Mouse (Mus musculus): ENCODE results near the gene Sri.
"Not testable (repeated sequence)": the region's sequence is repeated elsewhere in the genome, so short reads cannot be mapped to it uniquely, and the experiment has no call there.

The Sri gene

DNA sequence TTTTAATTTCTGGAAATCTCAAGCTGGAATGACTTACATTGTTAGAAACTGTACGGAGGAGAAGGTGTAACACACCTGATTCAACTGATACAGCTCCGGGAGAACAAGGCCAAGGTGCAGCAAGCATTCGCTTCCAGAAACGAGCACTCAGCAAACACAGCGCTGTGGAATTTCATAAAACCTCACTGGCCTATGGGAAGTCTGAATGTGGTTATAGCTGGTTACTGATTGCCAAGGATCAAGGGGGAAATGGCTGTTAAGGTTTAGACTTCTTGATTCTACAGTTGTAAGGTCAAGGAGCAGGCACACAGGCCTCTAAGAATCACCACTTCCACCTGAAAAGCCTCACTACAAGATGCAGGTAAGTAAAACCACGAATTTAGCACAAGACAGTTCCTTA lies at the start of gene Sri:
TSS of gene Sri (plus strand) at position 224 of the 400 bp plus-strand sequence.
- no peak for DNase-seq (ENCODE audit: low spot score in 2 of 2)

DNA sequence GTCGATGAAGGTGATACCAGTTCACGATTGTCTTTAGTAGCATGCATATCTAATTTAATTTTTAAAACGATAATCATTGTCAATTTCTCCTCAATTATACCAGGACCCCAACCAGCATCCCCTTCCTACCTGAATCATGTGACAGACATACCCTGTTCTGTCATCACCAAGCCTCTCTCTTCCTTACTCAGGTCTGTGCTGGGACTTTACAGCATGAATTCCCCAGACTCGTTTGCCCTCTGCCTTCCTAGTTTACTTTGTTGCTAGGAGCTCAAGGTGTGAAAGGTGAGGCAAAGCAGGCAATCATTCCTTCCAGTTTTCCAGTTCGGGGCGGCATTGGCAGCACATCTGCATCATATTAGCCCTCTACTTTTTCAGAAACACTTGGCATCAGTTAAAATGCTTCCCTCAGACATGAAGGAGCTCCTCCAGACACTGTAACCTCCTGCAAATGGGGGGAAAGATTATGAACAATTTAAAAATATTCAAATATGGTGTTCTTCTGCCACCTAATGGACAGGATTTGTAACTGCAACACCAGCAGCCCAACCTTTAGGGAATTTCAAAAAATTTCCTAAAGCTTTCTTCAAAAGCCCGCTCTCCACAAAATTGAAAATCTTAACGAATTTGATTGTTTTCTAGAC lies 49.4 kb upstream of the Sri start:
- no peak for DNase-seq (ENCODE audit: low spot score in 2 of 2)

DNA sequence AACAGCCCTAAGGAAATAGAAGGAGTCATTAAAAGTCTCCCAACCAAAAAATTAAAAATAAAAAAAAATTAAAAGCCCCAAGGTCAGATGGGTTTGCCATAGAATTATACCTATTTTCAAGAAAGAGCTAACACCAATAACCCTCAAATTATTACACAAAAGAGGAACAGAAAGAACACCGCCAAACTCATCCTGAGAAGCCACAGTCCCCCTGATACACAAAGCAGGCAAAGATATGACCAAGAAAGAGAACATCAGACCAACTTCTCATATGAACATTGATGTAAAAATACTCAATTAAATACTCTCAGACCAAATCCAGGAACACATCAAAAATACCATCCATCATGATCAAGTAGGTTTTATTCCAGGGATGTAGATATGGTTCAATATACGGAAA lies 48.8 kb upstream of the Sri start:
- DNase-seq (ENCODE audit: low spot score in 2 of 2), result no peak

DNA sequence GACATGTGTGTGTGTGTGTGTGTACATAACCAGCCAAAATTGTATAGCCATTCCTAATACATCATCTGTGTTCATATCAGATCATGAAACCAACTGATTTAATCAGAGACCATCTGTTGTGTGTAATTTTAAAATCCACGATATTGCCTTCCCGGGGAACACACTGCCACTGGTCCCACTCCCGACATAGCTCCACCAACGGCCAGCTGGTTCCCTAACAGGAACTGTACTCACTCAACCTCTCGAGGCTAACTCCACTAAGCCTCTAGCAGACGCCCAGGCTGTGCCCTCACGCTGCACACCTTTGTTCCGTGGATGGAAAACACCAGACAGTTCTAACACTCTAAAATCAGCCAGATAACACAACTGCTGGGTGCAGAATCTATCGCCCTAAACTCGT lies 45.4 kb upstream of the Sri start:
- DNase-seq (ENCODE audit: low spot score in 2 of 2), result no peak

DNA sequence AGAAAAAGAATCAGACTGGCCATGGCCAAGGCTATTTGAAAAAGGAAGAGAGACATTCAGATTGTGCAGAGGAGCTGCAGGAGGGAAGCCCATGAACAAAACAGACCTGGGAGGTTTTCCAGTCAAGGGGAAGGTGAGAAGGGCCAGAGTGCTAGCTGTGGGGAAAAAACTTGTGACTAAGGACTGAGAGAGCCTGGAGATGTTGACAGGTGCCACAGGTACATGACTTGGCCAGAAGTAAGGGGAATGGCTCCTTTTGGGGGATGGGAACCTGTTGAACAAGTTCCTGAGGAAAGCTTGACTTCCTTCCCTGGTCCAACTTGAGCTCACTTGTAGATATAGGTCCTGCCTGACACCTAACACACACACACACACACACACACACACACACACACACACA lies 43.1 kb upstream of the Sri start:
- DNase-seq (ENCODE audit: low spot score in 2 of 2), result no peak

DNA sequence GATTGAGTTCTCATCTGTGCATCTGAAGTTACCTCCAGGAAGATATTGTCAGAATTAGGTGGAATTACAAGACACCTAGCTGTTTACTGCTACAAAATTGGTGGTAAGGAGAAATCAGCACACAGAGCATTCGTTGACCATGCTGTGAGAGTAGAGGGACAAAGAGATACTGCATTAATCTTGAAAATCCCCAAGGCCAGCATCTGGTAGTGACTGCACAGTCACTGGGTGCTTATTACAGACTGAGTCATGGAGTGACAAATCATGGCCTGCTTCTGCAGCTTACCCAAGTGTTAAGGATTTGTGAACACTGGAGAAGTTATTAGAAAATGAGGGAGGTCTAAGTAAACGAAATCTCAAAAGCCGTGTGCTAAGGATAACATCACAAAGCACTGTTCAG lies 32.6 kb upstream of the Sri start:
- no peak for DNase-seq (ENCODE audit: low spot score in 2 of 2)

DNA sequence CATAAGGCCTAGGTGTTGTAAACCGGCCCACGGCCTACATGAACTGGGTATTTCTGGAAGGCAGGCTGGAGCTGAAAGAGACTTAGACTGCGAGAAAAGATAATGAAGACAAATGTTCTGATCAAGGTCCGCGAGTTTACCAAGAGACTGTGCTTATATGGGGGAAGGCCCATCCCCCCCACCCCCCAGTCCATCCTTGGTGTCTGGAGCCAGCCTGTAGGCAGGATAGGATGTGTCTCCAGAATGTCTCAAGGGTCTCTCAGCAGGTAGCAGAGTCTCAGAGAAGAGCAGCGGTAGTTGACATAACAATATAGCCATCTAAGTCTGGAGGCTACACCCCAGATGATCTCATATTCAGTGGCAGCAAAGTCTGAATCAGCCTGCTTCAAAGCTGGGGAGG lies 11.3 kb upstream of the Sri start:
- not testable (repeated sequence) for DNase-seq (ENCODE audit: low spot score in 2 of 2)

DNA sequence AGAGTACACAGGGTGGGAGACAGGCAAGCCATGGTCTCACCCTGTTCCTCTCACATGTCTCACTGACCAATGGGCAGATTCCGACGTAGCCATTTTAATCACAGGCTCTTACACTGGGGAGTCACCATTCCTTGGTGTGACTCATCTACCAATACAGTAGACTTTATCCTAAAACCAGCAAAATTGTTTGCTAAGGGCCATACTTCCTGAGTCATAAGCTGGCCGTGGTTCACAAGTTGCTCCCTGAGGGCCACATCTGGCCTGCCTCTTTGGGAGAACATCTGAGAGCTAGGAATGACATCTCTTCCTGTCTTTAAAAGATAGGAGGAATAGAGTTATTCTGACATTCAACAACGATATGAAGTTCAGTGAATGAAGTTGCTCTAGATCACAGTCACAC lies 7.9 kb downstream of the Sri start:
- DNase-seq (ENCODE audit: low spot score in 2 of 2), result no peak

DNA sequence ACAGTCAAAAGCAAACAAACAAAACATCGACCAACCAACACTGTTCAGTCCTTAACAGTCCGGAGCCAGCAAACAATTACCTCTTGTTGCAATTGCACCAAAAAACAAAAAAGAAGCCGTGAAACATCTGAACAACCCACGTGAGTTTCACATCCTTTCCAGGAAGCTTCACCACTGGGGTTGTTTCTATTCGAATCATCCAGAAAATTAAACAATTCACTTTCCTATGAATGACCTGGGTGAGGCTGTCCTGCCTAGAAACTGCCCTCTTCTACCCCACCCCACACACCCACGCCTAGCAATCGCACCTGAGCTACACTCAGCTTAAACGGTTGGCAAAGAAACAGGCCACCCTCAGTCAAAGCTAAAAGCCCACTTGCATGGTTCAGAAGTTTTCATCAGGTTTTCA lies 9.8 kb downstream of the Sri start:
- no peak for DNase-seq (ENCODE audit: low spot score in 2 of 2)

DNA sequence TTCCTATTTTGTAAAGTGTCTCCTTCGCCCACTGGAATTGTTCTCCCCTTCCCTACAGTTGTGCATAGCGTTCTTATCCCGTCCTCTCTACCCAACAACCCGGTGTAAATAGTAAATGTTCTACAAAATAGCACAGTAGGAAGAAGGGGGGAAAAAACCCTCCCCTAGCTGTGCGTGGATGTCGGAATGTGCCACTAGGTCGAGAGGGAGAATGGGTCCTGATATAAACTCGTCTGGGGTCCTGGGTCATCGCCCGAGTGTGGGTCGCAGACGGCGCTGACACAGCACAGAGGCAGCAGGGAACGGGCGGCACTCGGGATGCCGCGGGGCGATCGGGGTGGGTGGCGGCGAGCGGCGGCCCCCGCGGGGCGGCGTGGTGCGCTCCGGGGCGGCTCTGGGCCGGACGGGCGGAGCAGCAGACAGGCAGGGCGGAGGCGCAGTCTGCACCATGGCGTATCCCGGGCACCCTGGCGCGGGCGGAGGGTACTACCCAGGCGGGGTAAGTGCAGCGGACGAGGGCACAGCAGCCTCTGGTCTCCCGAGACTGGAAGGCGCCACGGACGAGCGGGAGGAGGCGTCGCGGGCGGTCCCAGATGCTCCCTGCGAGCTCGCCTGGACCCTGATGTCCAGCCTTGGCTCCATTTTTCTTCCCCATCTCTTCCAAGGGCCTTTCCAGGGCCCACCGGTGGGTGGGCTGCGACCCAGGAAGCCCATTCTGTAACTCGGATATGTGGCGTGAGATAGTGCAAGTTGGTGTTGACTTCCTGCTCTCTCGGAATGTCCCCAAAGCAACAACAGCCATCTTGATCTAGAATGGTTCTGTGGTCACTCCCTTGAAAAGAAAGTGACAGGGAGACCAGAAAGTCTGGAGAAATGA lies 10.5 kb downstream of the Sri start:
- peak; percentile 82 to 84 for DNase-seq (ENCODE audit: low spot score in 2 of 2)

DNA sequence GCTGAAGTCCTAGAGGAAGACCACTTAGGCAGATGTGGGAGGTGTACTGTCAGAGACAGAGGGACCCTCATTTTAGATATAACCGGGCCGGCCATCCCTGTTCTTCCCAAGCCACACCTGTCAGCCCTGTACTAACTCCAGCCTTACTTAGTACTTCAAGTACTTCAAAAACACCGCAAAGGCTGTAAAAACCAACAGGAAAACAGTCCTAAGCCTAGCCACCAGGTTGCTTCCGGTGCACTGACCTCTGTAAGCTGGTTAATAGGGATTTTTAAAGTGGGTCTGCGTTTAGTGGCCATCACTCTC lies 11.1 kb downstream of the Sri start:
- DNase-seq (ENCODE audit: low spot score in 2 of 2), result peak in 1 of 2 experiments; percentile 6

DNA sequence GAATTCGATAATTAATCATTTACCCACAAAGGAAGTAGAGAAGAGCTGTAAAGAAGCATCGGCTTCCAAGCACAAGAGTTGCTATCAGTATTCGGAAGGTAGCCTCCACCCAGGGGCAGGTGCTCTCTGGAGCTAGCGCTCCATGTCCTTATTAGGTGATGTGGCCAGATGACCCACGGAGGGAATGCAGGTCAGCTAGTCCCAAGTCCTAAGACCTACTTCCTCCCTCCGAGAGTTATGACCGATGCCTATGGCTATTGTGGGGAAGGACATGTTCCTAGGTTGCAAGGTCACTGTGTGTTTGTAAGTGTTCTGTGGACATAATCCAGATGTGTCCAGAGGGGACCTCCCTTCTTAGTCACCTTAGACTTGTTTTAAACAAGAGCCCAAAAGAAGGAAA lies 12.2 kb downstream of the Sri start:
- no peak for DNase-seq (ENCODE audit: low spot score in 2 of 2)

DNA sequence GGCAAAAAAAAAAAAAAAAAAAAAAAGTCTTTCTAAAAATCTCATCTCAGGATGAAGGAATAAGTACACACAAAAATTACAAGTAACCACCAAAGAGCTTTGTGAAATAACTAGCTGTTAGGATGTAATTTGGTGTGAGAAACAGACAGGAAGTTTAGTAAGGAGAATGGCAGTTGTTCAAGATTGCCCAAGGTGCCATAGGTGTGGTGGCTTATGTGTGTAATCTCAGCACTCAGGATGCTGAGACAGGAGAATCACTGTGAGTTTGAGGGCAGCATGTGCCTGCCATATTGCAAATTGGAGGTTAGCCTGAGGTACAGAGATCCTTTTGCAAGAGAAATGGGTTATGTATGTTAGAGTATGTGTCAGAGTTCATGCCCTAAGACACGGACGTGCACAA lies 16.6 kb downstream of the Sri start:
- no peak for DNase-seq (ENCODE audit: low spot score in 2 of 2)

DNA sequence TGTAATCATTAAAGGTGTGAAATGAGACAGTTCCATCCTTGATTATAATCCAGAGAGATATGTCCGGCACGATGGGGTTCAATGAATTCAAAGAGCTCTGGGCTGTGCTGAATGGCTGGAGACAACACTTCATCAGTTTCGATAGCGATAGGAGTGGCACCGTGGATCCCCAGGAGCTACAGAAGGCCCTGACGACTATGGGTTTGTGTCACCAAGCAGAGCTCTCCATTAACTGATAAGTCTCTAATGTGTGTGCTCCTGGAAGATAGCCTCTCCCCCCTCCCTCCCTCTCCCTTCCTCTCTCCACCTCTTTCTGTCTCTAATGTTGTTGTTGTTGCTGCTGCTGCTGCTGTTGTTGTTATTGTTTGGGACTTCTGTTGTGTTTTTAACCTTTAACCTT lies 17.3 kb downstream of the Sri start:
- no peak for DNase-seq (ENCODE audit: low spot score in 2 of 2)

DNA sequence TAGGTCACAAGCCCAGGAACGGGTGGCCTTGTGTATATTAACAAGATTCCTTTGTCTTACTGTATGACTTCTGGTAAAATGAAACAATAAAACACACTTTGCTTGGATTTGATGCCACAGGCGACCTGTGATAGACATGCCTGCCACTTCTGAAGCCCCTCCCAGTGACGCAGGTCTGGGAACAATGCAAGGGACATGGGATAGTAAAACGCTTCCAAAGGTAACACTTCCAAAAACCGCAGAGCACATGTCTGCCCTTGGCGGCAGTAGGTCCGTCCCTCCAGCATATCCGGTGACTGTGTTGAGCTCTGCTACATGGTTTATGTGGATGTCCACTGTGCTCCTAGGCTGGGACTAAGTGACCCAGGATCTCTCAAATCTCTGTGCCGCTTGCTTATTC lies 27.5 kb downstream of the Sri start:
- DNase-seq (ENCODE audit: low spot score in 2 of 2), result no peak

DNA sequence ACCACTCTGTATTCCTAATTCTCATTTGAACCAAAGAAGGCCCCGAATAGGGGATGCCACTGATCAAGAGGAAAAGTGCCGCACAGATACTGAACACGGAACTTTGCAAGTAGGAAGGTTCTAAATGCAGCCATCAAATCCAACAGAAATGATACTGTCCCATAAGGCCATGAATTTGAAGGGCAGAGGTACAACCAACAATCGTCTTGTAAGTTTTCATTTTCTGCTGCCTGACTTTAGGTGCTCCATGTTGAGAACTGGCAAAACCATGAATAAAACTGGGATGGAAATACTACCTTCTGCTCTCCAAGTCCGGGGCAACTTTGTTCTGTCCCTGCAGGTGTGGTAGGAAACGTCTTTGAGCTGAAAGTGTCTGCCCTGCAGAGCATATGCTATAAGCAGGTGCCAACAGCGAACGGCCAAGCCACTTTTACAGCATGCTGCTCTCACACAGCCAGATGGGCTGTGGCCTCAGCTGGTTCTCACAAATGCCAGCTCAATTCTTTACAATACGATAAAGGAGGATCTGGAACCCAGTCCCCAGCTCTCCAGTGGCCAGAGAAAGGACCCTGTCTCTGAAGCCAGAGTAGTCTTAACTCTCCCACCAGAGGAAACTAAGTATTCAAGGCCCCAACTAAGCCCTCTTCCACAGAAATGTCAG lies 28.2 kb downstream of the Sri start:
- DNase-seq (ENCODE audit: low spot score in 2 of 2), result no peak

DNA sequence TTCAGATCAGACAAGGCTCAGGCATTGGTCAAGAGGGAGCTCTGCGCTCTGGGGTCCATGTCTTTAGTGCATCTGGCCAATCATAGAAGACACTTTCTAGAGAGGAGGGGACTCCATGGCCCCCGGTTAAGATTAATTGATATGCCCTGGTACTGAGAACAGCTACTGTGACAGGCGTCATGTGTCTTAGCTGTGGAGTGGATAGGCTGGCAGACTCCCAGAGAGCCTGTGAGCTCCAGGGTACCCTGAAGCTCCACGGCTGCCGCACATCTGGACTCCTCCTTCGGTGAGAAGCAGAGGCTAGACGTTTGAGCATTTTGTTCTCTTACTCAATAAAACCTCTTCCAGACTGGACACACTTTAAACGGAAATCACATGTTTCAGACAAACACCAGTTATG lies 31.6 kb downstream of the Sri start:
- no peak for DNase-seq (ENCODE audit: low spot score in 2 of 2)

DNA sequence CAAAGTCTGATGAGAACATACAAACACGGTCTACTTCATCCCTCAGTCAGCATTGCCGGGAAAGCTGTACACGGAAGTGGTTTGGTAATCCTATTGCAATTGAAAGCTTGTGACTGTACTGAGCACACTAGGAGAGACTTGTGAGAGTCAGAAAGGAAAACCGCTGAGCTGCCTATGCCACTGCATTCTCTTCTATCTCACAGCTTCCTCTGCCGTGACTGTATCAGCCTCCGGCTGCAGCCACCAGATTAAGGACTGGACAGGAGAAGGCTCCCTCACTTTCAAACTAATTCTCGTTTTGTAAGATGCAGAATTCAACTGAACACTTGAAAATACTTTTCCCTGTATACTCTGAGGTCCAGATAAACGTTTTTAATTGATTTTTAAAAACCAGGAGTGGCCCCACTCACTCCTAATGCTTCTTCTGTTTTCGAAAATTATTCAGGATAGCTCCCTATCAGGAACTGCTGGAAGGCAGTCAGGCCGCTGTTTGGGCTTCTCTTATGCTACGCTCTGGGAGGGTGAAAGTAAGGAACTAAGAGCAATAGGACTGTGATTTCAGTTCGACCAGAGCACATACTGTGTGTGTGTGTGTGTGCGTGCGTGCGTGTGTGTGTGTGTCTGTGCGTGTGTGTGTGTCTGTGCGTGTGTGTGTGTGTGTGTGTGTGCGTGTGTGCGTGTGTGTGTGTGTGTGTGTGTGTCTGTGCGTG lies 37.1 kb downstream of the Sri start:
- no peak for DNase-seq (ENCODE audit: low spot score in 2 of 2)

DNA sequence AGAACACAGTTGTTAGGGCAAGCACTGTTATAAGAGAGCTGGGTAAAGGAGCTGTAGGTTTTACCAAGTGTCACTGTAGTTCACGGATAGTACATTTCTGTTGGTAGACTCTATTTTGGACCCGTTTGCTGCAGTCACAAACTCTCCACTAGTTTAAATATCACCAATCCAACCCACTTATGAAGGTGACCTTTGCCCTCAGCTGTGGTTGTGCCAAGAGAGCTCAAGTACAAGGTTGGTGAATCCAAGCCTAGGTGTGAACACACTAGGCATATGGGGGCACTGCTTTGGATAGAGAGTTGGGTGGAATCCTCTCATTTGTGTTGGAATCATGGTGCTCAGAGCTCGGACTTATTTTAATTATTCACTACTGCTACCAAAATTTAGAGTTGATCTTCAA lies 39.8 kb downstream of the Sri start:
- no peak for DNase-seq (ENCODE audit: low spot score in 2 of 2)

DNA sequence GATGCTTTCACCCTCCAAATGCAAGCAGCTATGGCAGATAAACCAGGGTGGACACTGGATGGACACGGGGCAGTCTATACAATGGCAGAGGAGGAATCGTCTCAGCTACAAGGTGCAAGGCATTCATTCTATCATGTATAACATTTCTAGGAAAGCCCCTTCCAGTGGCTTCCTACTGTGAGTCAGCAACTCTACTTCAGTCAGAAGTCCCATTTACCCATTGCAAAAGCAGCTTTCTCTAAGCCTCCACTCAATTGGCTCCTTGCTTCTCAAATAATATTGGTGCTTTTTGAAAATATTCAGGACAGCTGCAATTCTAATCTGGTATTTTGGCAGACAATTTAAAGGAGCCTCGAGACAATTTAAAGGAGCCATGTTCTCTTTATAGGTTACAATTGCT lies 42.3 kb downstream of the Sri start:
- no peak for DNase-seq (ENCODE audit: low spot score in 2 of 2)

DNA sequence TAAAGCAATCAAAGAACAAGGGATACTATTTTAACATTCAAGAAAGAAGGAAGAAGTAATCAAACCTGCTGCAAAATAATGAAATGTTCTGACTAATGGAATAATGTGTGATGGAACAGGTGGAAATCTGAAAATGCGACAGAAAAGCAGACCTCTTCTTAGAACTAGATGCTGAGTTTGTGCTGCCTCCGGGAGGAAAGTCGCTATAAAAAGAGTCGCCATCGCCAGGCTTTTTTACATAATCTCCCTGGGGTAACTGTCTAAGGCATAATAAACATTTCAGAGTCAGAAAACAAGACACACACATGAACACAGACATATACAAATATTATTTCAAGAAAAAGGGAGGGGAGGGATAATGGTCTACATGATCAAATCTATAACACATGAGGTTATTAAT lies 49.0 kb downstream of the Sri start:
- no peak for DNase-seq (ENCODE audit: low spot score in 2 of 2)

DNA sequence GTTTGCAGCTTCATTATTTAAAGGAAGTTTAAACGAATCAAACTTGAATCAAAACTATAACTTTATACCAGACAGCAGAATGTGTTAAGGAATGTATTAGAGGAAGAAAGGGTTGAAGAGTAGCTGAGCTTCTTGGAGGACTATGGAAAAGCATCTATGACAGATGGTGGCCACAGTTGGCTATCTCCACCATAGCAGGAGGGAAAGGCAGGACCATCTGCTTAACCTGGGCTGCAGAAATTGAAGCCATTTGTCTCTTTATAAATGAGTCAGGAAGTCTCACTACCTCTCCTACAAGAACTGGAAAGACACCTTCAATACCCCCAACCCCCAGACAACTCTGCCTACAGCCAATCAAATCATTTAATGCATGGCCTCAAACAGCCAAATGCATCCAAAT lies 49.8 kb downstream of the Sri start:
- no peak for DNase-seq (ENCODE audit: low spot score in 2 of 2)

DNA sequence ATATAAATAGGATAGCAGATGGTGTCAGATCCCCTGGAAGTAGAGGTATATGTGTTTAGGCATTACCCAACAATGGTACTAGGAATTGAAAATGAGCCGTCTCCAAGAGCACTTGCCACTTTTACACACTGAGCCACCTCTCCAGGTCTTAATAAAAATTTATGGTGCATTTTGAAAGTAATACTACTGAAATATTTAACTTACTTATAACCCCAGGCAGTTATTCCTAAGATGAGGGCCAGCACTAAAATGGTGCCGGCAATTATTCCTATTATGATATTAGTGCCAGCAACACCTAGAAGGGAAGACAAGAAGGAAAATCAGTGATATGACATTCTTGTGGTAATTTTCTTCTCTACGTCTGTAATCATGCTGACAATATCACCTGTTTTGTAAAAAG lies 65.8 kb downstream of the Sri start:
- no peak for DNase-seq (ENCODE audit: low spot score in 2 of 2)

All from spleen, postnatal 14 days (tissue).